Mouse (Mus musculus): ENCODE results near the gene Cpsf6.

GRCm38 (mm10) chr10:117407734-117408288 is 28.0 kb upstream of the Cpsf6 start:
- no peak for TF ChIP-seq CTCF (IDR thresholded peaks at IDR 0.05; ENCODE audit: low read depth)
- no peak for TF ChIP-seq EP300 (IDR thresholded peaks at IDR 0.05; ENCODE audit: low read depth)
